Mouse (Mus musculus) forebrain, postnatal 0 days (tissue): ENCODE results near the gene Rad51b. TPM values are rescaled to one million over a fixed set of nuclear protein-coding genes. Genes with fewer than 3 reads are reported as not detected.
A peak's percentile ranks its signal among the peaks of the same experiment; 100 is the strongest.

Experiments
- ATAC-seq: fragments of 200-750 bp; cut with Nextera tagmentation; 2 replicates; pipeline ENCODE4 v1.8.0; 2017; ENCODE audit warnings: mild to moderate bottlenecking, moderate library complexity
- DNase-seq: peaks from one replicate; pipeline ENCODE4 v3.0.0-alpha.2; 2015
- H3K27ac ChIP-seq: fragments of 300-500 bp; sonication (generic); 2 replicates; pipeline ENCODE4 v1.5.1; 2014; ENCODE audit warnings: low read depth, mild to moderate bottlenecking, antibody characterized with exemption, low read length, moderate library complexity, mixed read lengths
- H3K27me3 ChIP-seq: fragments of 300-500 bp; sonication (generic); 2 replicates; pipeline ENCODE4 v1.6.1; 2014; ENCODE audit warnings: mild to moderate bottlenecking, low read length, mixed read lengths; ENCODE audit not compliant: insufficient read depth
- H3K36me3 ChIP-seq: fragments of 300-500 bp; sonication (generic); 2 replicates; pipeline ENCODE4 v1.6.1; 2014; ENCODE audit warnings: mild to moderate bottlenecking, moderate library complexity; ENCODE audit not compliant: insufficient read depth
- H3K4me1 ChIP-seq: fragments of 300-500 bp; sonication (generic); 2 replicates; pipeline ENCODE4 v1.6.1; 2014; ENCODE audit warnings: antibody characterized with exemption; ENCODE audit not compliant: insufficient read depth
- H3K4me2 ChIP-seq: fragments of 300-500 bp; sonication (generic); 2 replicates; pipeline ENCODE4 v1.6.1; 2014; ENCODE audit warnings: low read depth, mild to moderate bottlenecking, moderate library complexity
- H3K4me3 ChIP-seq: fragments of 300-500 bp; sonication (generic); 2 replicates; pipeline ENCODE4 v1.5.1; 2014; ENCODE audit warnings: low read depth, low read length, mixed read lengths
- H3K9ac ChIP-seq: fragments of 300-500 bp; sonication (generic); 2 replicates; pipeline ENCODE4 v1.6.1; 2014; ENCODE audit warnings: mild to moderate bottlenecking
- H3K9me3 ChIP-seq: fragments of 300-500 bp; sonication (generic); 2 replicates; pipeline ENCODE4 v1.6.1; 2016; ENCODE audit warnings: low read length
- CTCF ChIP-seq: sonication (generic); IDR thresholded peaks from 2 replicates; pipeline ENCODE4 v1.5.1; 2016; ENCODE audit warnings: antibody characterized with exemption, control low read depth, low read depth
- WGBS: fragments of 180-500 bp; shearing (Covaris S2); extraction: QIAGEN DNeasy Blood & Tissue Kit; methylation state at CpG from one replicate; pipeline ENCODE4 v1.1.7; 2014; 5-methylcytosine and 5-hydroxymethylcytosine counted together
- polyA plus RNA-seq: library from polyadenylated mRNA; unstranded; fragments of >200 nt; fragmentation: Nextera tagmentation; extraction: Ambion mirVana; gene quantifications from 2 replicates; pipeline ENCODE4 v1.2.1, GENCODE M21; 2015
- total RNA-seq: library from RNA; depleted of rRNA; stranded (reverse); fragments of >200 nt; gene quantifications from 2 replicates; pipeline ENCODE4 v1.2.3, GENCODE M21; 2014

Rad51b gene
- total and polyA plus RNA-seq, 2 experiments from 2014 or later: 0.62 to 1.1 TPM

DNA sequence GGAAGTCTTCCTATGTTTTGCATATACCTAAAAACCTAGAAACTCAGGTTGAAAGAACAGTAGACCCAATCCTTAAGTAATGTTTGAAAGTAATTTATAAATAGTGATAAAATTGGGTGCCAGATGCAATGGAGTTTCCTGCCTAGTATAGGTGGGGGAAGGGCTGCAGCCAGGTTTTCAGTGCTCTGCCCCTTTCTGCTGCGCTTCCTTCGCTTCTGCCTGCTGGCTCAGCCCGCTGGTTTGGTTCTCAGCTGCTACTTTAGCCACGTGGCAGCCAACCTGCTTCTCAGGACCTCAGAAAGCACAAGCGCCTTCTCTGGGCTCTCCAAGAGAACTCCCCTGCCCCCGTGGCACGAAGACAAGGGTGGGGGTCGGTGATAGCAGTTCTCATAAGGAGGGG lies 406.5 kb downstream of the Rad51b start:
- no peak for TF ChIP-seq CTCF
- Histone ChIP-seq H3K4me2 (no peak overlapping the region), H3K4me1 (peaks cover 22% of the 10 kb centered on the region), H3K9ac (no peak overlapping the region), H3K27ac (no peak overlapping the region), H3K4me3 (no peak overlapping the region), H3K27me3 (no peaks in the 10 kb centered on the region), H3K36me3 (no peaks in the 10 kb centered on the region), H3K9me3 (no peaks in the 10 kb centered on the region)
- ATAC-seq (no peak), DNase-seq (no peak)
- 46% methylated on average over 8 of the region's 8 CpGs for WGBS

DNA sequence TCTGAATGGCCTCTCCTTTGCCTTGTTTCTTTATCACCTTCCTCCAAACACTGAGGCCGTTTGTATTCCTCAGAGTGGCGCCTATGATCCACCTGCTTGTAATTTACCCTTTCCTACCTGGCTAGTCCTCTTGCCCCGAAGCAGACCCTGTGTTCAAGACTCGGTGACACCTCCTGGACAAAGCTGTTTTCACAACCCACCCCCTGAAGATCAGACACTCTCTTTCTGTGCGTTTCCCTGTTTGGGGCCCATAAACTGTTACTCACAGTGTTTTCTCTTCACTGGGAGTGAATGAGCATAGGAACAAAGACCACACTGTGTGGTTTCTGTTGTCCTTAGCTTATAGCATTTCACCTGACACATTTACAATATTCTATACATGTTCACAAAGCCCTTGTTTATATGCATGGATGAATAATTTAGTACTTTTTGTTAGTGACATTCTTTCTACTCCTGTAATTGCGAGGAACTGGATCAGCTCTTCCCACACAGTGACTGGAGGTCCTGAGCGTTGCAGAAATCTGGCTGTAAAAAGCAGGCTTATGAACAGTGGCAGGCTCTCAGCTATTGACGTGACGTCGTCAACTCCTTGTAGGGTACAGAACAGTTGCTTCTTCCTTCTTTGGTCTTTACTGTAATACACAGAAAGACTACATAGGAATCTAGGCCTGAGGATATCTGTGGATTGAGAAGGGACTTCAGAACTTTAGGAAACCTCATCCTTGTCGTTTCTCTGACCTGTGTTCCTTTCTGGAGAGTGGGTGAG lies 408.6 kb downstream of the Rad51b start:
- H3K4me1 ChIP-seq: peaks cover 22% of the 10 kb centered on the region
- WGBS: 24% methylated on average over 11 of the region's 11 CpGs
- H3K36me3 ChIP-seq: no peaks in the 10 kb centered on the region
- H3K4me2 ChIP-seq: no peak overlapping the region
- H3K9me3 ChIP-seq: no peaks in the 10 kb centered on the region
- ATAC-seq (no peak), DNase-seq (no peak)
- H3K4me3 ChIP-seq: no peak overlapping the region
- H3K27ac ChIP-seq: no peak overlapping the region
- no peak for TF ChIP-seq CTCF
- H3K27me3 ChIP-seq: no peaks in the 10 kb centered on the region
- no peak overlapping the region for H3K9ac ChIP-seq

DNA sequence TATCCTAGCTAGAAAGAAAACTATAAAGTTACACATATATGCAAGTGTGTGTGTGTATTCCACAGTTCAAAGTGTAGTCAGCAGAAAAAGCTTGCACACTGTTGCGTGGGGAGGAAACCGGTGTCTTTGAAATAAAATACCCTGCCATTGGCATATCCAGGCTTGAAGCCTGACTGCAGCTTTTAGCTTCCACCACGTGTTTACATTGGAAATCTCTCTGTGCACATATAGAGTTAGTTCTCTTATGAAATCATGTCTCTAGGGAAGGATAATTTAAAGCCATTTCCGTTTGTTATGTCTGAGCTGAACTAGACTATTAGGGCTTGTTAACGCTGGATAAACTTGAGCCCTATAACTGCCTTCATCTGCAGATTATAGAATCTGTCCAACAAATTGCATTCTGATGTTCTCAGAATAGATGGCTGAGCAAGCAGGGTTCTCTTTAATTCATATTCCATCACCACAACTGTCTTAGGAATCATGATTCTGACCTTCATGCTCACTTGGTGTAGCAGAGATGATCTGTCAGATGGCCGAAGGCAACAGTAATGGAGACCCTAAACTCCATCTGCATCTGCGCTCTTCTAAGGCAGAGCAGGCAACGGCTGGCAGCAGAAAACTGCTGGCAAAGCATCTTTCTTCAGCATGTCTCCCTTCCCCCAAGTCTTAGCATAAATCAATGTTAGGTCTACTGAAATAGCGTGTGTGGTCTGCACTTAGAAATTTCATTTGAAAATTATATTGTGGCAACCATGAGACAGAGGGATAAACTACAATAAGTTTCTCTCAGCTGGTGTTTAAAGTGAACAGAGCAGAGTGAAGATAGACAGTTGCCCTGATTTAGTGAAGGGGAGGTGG lies 410.7 kb downstream of the Rad51b start:
- Histone ChIP-seq H3K9me3 (no peaks in the 10 kb centered on the region), H3K4me2 (no peak overlapping the region), H3K4me3 (no peak overlapping the region), H3K9ac (no peak overlapping the region), H3K36me3 (no peaks in the 10 kb centered on the region), H3K27ac (no peak overlapping the region), H3K27me3 (no peaks in the 10 kb centered on the region), H3K4me1 (peaks cover 22% of the 10 kb centered on the region)
- ATAC-seq: peak; percentile 70
- 64% methylated on average over 9 of the region's 9 CpGs for WGBS
- no peak for DNase-seq
- no peak for TF ChIP-seq CTCF

DNA sequence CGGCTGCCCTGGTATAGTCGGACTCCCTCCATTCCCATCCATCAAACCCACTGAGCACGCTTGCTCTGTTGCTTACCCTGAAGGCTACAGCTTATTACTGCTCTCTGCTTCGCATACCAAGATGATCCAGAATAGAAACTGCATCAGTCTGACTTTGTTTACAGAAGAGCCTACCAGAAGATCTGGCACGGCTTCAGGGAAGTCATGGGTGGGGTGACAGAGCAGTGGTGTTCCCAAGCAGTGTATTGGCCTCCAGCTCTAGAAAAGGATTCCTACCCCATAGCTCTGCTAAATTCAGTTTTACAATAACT lies 411.3 kb downstream of the Rad51b start:
- H3K4me1 ChIP-seq: peaks cover 22% of the 10 kb centered on the region
- H3K9me3 ChIP-seq: no peaks in the 10 kb centered on the region
- H3K27ac ChIP-seq: no peak overlapping the region
- no peak overlapping the region for H3K4me3 ChIP-seq
- no peak overlapping the region for H3K9ac ChIP-seq
- ATAC-seq: peak; percentile 40; the same call in 1 of the 2 replicates
- WGBS: 72% methylated on average over 5 of the region's 5 CpGs
- DNase-seq: no peak
- no peaks in the 10 kb centered on the region for H3K27me3 ChIP-seq
- H3K36me3 ChIP-seq: no peaks in the 10 kb centered on the region
- no peak for TF ChIP-seq CTCF
- no peak overlapping the region for H3K4me2 ChIP-seq

DNA sequence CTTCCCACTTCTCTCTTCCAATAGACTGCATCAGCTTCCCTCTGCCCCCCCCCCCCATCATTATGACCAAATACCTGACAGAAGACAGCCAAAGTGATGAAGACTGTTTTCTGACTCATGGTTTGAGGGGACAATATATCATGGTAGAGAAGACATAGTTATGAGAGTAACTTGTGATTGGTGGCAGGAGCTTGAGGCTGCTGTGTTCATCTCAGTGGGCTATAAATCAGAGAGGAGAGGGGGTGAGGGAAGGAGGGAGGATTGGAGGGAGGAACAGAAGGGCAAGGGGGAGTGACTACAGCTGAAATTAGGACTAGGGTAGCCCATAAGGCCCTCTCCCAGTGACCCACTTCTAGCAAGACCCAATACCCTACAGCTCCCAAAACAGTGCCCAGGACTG lies 416.2 kb downstream of the Rad51b start:
- no peak for TF ChIP-seq CTCF
- Histone ChIP-seq H3K4me3 (no peak overlapping the region), H3K4me1 (0 out of 2 replicates have a peak, but pooled peaks cover 6% of the 10 kb centered on the region), H3K27ac (no peak overlapping the region), H3K4me2 (no peak overlapping the region), H3K9ac (no peak overlapping the region), H3K36me3 (no peaks in the 10 kb centered on the region), H3K9me3 (no peaks in the 10 kb centered on the region), H3K27me3 (no peaks in the 10 kb centered on the region)
- DNase-seq (no peak), ATAC-seq (no peak)

DNA sequence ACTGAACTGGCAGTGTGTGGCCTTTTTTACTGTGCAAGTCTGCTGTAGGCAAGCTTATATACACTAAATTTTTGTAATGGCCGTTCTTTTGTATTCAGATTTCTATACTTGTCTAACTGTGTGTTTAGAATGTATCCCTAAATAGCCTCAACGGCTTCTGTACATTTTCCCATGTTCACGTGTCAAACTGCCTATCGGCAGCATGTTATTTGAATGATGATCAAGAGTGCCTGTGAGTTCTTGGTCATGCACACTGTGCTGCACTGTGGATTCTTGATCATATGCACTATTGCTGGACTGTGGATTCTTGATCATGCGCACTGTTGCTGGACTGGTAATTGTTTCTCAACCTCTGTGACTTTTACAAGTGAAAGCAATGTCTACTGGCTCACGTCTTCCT lies 417.4 kb downstream of the Rad51b start:
- no peak for ATAC-seq
- DNase-seq: no peak
- Histone ChIP-seq H3K4me3 (no peak overlapping the region), H3K4me2 (no peak overlapping the region), H3K9me3 (no peaks in the 10 kb centered on the region), H3K9ac (no peak overlapping the region), H3K4me1 (0 out of 2 replicates have a peak, but pooled peaks cover 6% of the 10 kb centered on the region), H3K36me3 (no peaks in the 10 kb centered on the region), H3K27ac (no peak overlapping the region), H3K27me3 (no peaks in the 10 kb centered on the region)
- 67% methylated on average over 6 of the region's 6 CpGs for WGBS
- TF ChIP-seq CTCF: no peak
